Mouse (Mus musculus) MN1 (cell line): Measurements from ENCODE around the gene Gli2.

ENCODE experiments used
- DNase-seq: peaks from one replicate; pipeline ENCODE4 v3.0.0-alpha.2; 2016; ENCODE audit warnings: low spot score

The Gli2 gene

GRCm38 (mm10) chr1:118940269-118940840 lies 113.1 kb downstream of the Gli2 start:
- DNase-seq = no peak

- no peak for DNase-seq
These were observed 115.2 kb downstream of the Gli2 start for GRCm38 (mm10) chr1:118938206-118938605.

- DNase-seq = no peak
These were observed 117.3 kb downstream of the Gli2 start for GRCm38 (mm10) chr1:118936108-118936507.

GRCm38 (mm10) chr1:118935518-118935917 lies 117.9 kb downstream of the Gli2 start:
- DNase-seq = no peak

GRCm38 (mm10) chr1:118932167-118932566 lies 121.3 kb downstream of the Gli2 start:
- no peak for DNase-seq

- DNase-seq = no peak
These were observed 125.7 kb downstream of the Gli2 start for GRCm38 (mm10) chr1:118927543-118928354.

- DNase-seq = no peak
These were observed 126.9 kb downstream of the Gli2 start for GRCm38 (mm10) chr1:118926556-118926955.

GRCm38 (mm10) chr1:118922189-118922588 lies 131.2 kb downstream of the Gli2 start:
- DNase-seq = no peak

- DNase-seq = no peak
These were observed 135.7 kb downstream of the Gli2 start for GRCm38 (mm10) chr1:118917520-118918220.

- no peak for DNase-seq
These were observed 136.8 kb downstream of the Gli2 start for GRCm38 (mm10) chr1:118916477-118917075.

GRCm38 (mm10) chr1:118913414-118914385 lies 139.7 kb downstream of the Gli2 start:
- no peak for DNase-seq

- no peak for DNase-seq
These were observed 140.5 kb downstream of the Gli2 start for GRCm38 (mm10) chr1:118912929-118913328.

- no peak for DNase-seq
These were observed 142.0 kb downstream of the Gli2 start for GRCm38 (mm10) chr1:118911427-118911727.

- no peak for DNase-seq
These were observed 142.6 kb downstream of the Gli2 start for GRCm38 (mm10) chr1:118910693-118911426.

- DNase-seq = no peak
These were observed 144.4 kb downstream of the Gli2 start for GRCm38 (mm10) chr1:118909051-118909450.

- no peak for DNase-seq
These were observed 145.8 kb downstream of the Gli2 start for GRCm38 (mm10) chr1:118907574-118907973.

- no peak for DNase-seq
These were observed 148.1 kb downstream of the Gli2 start for GRCm38 (mm10) chr1:118905319-118905718.

GRCm38 (mm10) chr1:118904909-118905308 lies 148.5 kb downstream of the Gli2 start:
- DNase-seq = no peak

GRCm38 (mm10) chr1:118904431-118904830 lies 149.0 kb downstream of the Gli2 start:
- no peak for DNase-seq

GRCm38 (mm10) chr1:118903742-118904141 lies 149.7 kb downstream of the Gli2 start:
- DNase-seq = no peak
